Mouse (Mus musculus) right cerebral cortex, postnatal 25 days (tissue): Measurements from ENCODE around the gene Cdcp1.

Experiments
- DNase-seq: peaks from one replicate; pipeline ENCODE4 v3.0.0; 2022

The Cdcp1 gene

GRCm38 (mm10) chr9:123150241-123151020, 65.4 kb downstream of the Cdcp1 start, which contains the start of gene Clec3b:
Gene Clec3b (plus strand): TSS chr9:123150946.
- no peak for DNase-seq

GRCm38 (mm10) chr9:123148430-123148829, 67.4 kb downstream of the Cdcp1 start:
- DNase-seq, result no peak

GRCm38 (mm10) chr9:123139887-123140614, 75.8 kb downstream of the Cdcp1 start:
- DNase-seq, result no peak

- no peak for DNase-seq
Observed at GRCm38 (mm10) chr9:123138891-123139474, 76.9 kb downstream of the Cdcp1 start.

GRCm38 (mm10) chr9:123136953-123137682, 78.7 kb downstream of the Cdcp1 start:
- DNase-seq, result no peak

- no peak for DNase-seq
Observed at GRCm38 (mm10) chr9:123132994-123133393, 82.8 kb downstream of the Cdcp1 start.

GRCm38 (mm10) chr9:123127663-123128062, 88.2 kb downstream of the Cdcp1 start:
- no peak for DNase-seq

- DNase-seq, result no peak
Observed at GRCm38 (mm10) chr9:123124413-123124981, 91.3 kb downstream of the Cdcp1 start.

- no peak for DNase-seq
Observed at GRCm38 (mm10) chr9:123123571-123124412, 92.0 kb downstream of the Cdcp1 start.

GRCm38 (mm10) chr9:123123017-123123416, 92.8 kb downstream of the Cdcp1 start:
- no peak for DNase-seq
